In genomic region chr13:38012436-38012835, GRCm38 (mm10) we compare ENCODE assay signal across 12 mouse cellular contexts.
"Had no signal": no experiment of that assay in that cellular context is flagged by ENCODE, and none has a peak within 500 bp of the region (broad histone marks: within the 10 kb centered on the region; RNA-seq: fewer than 3 reads in every experiment).

No protein-coding gene starts in this region.

- H3K4me3 ChIP-seq: kidney, embryonic 15.5 days; limb, embryonic 15.5 days; liver, embryonic 12.5 days; midbrain, embryonic 10.5 days; neural tube, embryonic 12.5 days had no signal

- H3K27me3 ChIP-seq: kidney, embryonic 15.5 days; limb, embryonic 15.5 days; liver, embryonic 12.5 days; neural tube, embryonic 12.5 days had no signal

- H3K27ac ChIP-seq: kidney, embryonic 15.5 days; limb, embryonic 15.5 days; liver, embryonic 12.5 days; midbrain, embryonic 10.5 days; neural tube, embryonic 12.5 days; stomach, postnatal 0 days had no signal

- H3K9ac ChIP-seq: kidney, embryonic 15.5 days; limb, embryonic 15.5 days; liver, embryonic 12.5 days; lung, embryonic 14.5 days; neural tube, embryonic 12.5 days had no signal

- H3K4me2 ChIP-seq: kidney, embryonic 15.5 days; limb, embryonic 15.5 days; liver, embryonic 12.5 days; lung, embryonic 14.5 days; neural tube, embryonic 12.5 days had no signal

- DNase-seq: kidney, postnatal 14 days; lung, embryonic 14.5 days; lung, postnatal 10 days; lung, postnatal 4 days; midbrain, embryonic 14.5 days; thymus, postnatal 4 days had no signal

- H3K9me3 ChIP-seq: kidney, embryonic 15.5 days; limb, embryonic 15.5 days; midbrain, embryonic 10.5 days; neural tube, embryonic 12.5 days had no signal

- ATAC-seq: liver, embryonic 12.5 days had no signal

- H3K4me1 ChIP-seq: kidney, embryonic 15.5 days; limb, embryonic 15.5 days; midbrain, embryonic 10.5 days; neural tube, embryonic 12.5 days had no signal

- H3K36me3 ChIP-seq: kidney, embryonic 15.5 days; limb, embryonic 15.5 days; liver, embryonic 12.5 days; midbrain, embryonic 10.5 days; neural tube, embryonic 12.5 days had no signal
